Mouse (Mus musculus) heart, embryonic 14.5 days (tissue): ENCODE measurements around the gene Dpp8. TPM values are rescaled to one million over a fixed set of nuclear protein-coding genes. Genes with fewer than 3 reads are reported as not detected.
"Not testable (repeated sequence)": the region's sequence is repeated elsewhere in the genome, so short reads cannot be mapped to it uniquely, and the experiment has no call there.

Experiments used
- ATAC-seq: fragments of 200-750 bp; cut with Nextera tagmentation; 2 replicates; pipeline ENCODE4 v1.8.0; 2017; ENCODE audit warnings: low read depth, moderate TSS enrichment; ENCODE audit not compliant: insufficient number of reproducible peaks, insufficient read depth, low FRiP score
- H3K27ac ChIP-seq, 2 experiments: fragments of 200-500 bp in 1 of 2; fragments of 300-500 bp in 1 of 2; sonication (generic) in 1 of 2; replicated peaks in 1 of 2; 2 replicates each; pipeline ENCODE4 v1.5.1; 2012 to 2014; ENCODE audit warnings: low read depth in 2 of 2, low read length in 2 of 2, control low read depth in 1 of 2, mild to moderate bottlenecking in 1 of 2, mixed read lengths in 1 of 2; ENCODE audit not compliant: control insufficient read depth in 1 of 2, insufficient read depth in 1 of 2
- H3K27me3 ChIP-seq: fragments of 300-500 bp; sonication (generic); 2 replicates; pipeline ENCODE4 v1.6.1; 2014; ENCODE audit warnings: mild to moderate bottlenecking, low read length, control low read depth; ENCODE audit not compliant: control insufficient read depth, insufficient read depth
- H3K36me3 ChIP-seq: fragments of 300-500 bp; sonication (generic); 2 replicates; pipeline ENCODE4 v1.6.1; 2014; ENCODE audit warnings: mild to moderate bottlenecking, control low read depth, low read length, mixed read lengths; ENCODE audit not compliant: control insufficient read depth, insufficient read depth
- H3K4me1 ChIP-seq, 2 experiments: fragments of 200-500 bp in 1 of 2; fragments of 300-500 bp in 1 of 2; sonication (generic) in 1 of 2; 2 replicates each; pipeline ENCODE4 v1.6.1; 2012 to 2014; ENCODE audit warnings: low read length in 2 of 2, control low read depth in 1 of 2, mixed read lengths in 1 of 2; ENCODE audit not compliant: control insufficient read depth in 2 of 2, insufficient read depth in 2 of 2
- H3K4me2 ChIP-seq: fragments of 300-500 bp; sonication (generic); 2 replicates; pipeline ENCODE4 v1.6.1; 2014; ENCODE audit warnings: mild to moderate bottlenecking, low read length
- H3K4me3 ChIP-seq, 2 experiments: fragments of 200-500 bp in 1 of 2; fragments of 300-500 bp in 1 of 2; sonication (generic) in 1 of 2; 2 replicates each; pipeline ENCODE4 v1.5.1; 2012 to 2014; ENCODE audit warnings: low read length in 2 of 2, mild to moderate bottlenecking in 2 of 2, control low read depth in 1 of 2, low read depth in 1 of 2, moderate library complexity in 1 of 2; ENCODE audit not compliant: control insufficient read depth in 1 of 2, insufficient read depth in 1 of 2
- H3K9ac ChIP-seq: fragments of 300-500 bp; sonication (generic); 2 replicates; pipeline ENCODE4 v1.6.1; 2014; ENCODE audit warnings: mild to moderate bottlenecking, low read length
- H3K9me3 ChIP-seq: fragments of 300-500 bp; sonication (generic); 2 replicates; pipeline ENCODE4 v1.6.1; 2016; ENCODE audit warnings: low read length, control low read depth; ENCODE audit not compliant: control insufficient read depth
- WGBS: fragments of 180-500 bp; shearing (Covaris S2); extraction: QIAGEN DNeasy Blood & Tissue Kit; methylation state at CpG from one replicate; pipeline ENCODE4 v1.1.7; 2014; 5-methylcytosine and 5-hydroxymethylcytosine counted together
- polyA plus RNA-seq: library from polyadenylated mRNA; unstranded; fragments of >200 nt; fragmentation: Nextera tagmentation; extraction: Ambion mirVana; gene quantifications from 2 replicates; pipeline ENCODE4 v1.2.1, GENCODE M21; 2014

Gene Dpp8
- polyA plus RNA-seq = 26.4 and 27.9 TPM in 2 replicates

- Histone ChIP-seq H3K4me3 (peak within 1 kb of the TSS; percentile 86 to 99), H3K9me3 (no peaks in the 10 kb centered on the region), H3K4me2 (peak within 1 kb of the TSS; percentile 80), H3K36me3 (peaks cover 19% of the 10 kb centered on the region), H3K27ac (peak within 1 kb of the TSS; percentile 87 to 92), H3K27me3 (no peaks in the 10 kb centered on the region), H3K4me1 (peaks cover 3 to 15% of the 10 kb centered on the region in 2 experiments; a peak in 3 of 4 replicates), H3K9ac (peak within 1 kb of the TSS; percentile 92)
- under 1% methylated on average over 72 of the region's 85 CpGs for WGBS
- peak; percentile 90 for ATAC-seq
Measured at GRCm38 (mm10) chr9:65032269-65033108, at the start of gene Dpp8. Dpp8 (plus strand) TSS chr9:65032414.

- no peaks in the 10 kb centered on the region for H3K9me3 ChIP-seq
- H3K27me3 ChIP-seq = no peaks in the 10 kb centered on the region
- H3K4me1 ChIP-seq = peaks cover 9 to 29% of the 10 kb centered on the region in 2 experiments
- peak overlapping the region; percentile 82 for H3K27ac ChIP-seq
- no peak overlapping the region for H3K4me3 ChIP-seq
- H3K36me3 ChIP-seq = peaks cover 99% of the 10 kb centered on the region
- no peak overlapping the region for H3K4me2 ChIP-seq
- peak overlapping the region; percentile 41 for H3K9ac ChIP-seq
- WGBS = 10% methylated on average over 8 of the region's 8 CpGs
- ATAC-seq = peak; percentile 44; the same call in 1 of the 2 replicates
Measured at GRCm38 (mm10) chr9:64985037-64985794, 47.0 kb upstream of the Dpp8 start.

DNA sequence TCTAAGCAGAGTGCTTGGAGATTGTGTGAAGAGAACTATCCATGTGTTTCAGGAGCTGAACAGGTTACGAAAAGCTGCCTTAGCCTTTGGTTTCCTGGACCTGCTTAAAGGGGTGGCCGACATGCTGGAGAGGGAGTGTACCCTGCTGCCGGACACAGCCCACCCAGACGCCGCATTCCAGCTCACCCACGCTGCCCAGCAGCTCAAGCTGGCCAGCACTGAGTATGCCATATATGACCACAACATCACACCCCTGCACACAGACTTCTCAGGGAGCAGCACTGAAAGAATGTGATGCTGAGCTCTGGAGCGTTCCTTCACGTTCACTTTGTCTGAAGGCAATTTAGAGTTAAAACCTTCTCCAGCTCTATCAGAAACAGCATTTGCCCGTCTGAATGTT, 46.4 kb upstream of the Dpp8 start:
- peaks cover 99% of the 10 kb centered on the region for H3K36me3 ChIP-seq
- H3K9ac ChIP-seq = peak overlapping the region; percentile 41
- no peaks in the 10 kb centered on the region for H3K9me3 ChIP-seq
- peak overlapping the region; percentile 82 to 84 for H3K27ac ChIP-seq
- no peak overlapping the region for H3K4me2 ChIP-seq
- H3K4me1 ChIP-seq = peaks cover 9 to 34% of the 10 kb centered on the region in 2 experiments
- H3K27me3 ChIP-seq = no peaks in the 10 kb centered on the region
- ATAC-seq = 0 out of 2 replicates have a peak, but pooled peaks have one; percentile 13
- H3K4me3 ChIP-seq = no peak overlapping the region
- 31% methylated on average over 9 of the region's 9 CpGs for WGBS

DNA sequence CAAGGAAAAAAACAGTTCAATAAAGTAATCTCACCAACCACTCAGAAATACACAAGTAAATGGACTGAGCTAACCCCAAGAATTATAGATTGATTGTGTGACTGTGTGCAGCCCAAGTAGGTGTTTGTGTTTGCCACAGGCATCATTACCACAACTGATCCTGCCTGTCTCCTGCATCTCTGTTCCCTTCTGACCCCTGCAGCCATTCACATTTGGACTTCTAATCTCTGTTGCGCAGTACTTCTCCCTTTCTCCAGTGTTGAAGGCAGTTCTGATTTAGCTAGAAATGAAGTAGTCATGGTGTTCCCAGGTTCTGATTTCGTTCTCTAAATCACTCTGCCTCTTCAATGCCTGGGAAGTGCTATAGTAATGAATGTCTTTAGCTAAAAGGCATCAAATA, 44.6 kb upstream of the Dpp8 start:
- Histone ChIP-seq H3K4me1 (peaks cover 9 to 37% of the 10 kb centered on the region in 2 experiments), H3K36me3 (peaks cover 99% of the 10 kb centered on the region), H3K4me3 (no peak overlapping the region), H3K9ac (no peak overlapping the region), H3K9me3 (no peaks in the 10 kb centered on the region), H3K27ac (no peak overlapping the region), H3K4me2 (no peak overlapping the region), H3K27me3 (no peaks in the 10 kb centered on the region)
- WGBS = 87% methylated on average over 2 of the region's 2 CpGs
- ATAC-seq = no peak

- H3K36me3 ChIP-seq = peaks cover 97% of the 10 kb centered on the region
- H3K4me1 ChIP-seq = peaks cover 9 to 37% of the 10 kb centered on the region in 2 experiments
- no peak for ATAC-seq
- WGBS = 47% methylated on average over 6 of the region's 6 CpGs
- no peak overlapping the region for H3K27ac ChIP-seq
- no peak overlapping the region for H3K4me2 ChIP-seq
- H3K9ac ChIP-seq = no peak overlapping the region
- no peaks in the 10 kb centered on the region for H3K27me3 ChIP-seq
- no peak overlapping the region for H3K4me3 ChIP-seq
- H3K9me3 ChIP-seq = no peaks in the 10 kb centered on the region
Measured at GRCm38 (mm10) chr9:64988443-64988842, 43.8 kb upstream of the Dpp8 start.

- H3K36me3 ChIP-seq = peaks cover 82% of the 10 kb centered on the region
- peaks cover 6 to 30% of the 10 kb centered on the region in 2 experiments for H3K4me1 ChIP-seq
- no peaks in the 10 kb centered on the region for H3K9me3 ChIP-seq
- H3K4me2 ChIP-seq = no peak overlapping the region
- H3K9ac ChIP-seq = no peak overlapping the region
- no peak for ATAC-seq
- H3K4me3 ChIP-seq = no peak overlapping the region
- WGBS = 43% methylated on average over 7 of the region's 7 CpGs
- H3K27ac ChIP-seq = no peak overlapping the region
- H3K27me3 ChIP-seq = no peaks in the 10 kb centered on the region
Measured at GRCm38 (mm10) chr9:64990291-64990690, 41.9 kb upstream of the Dpp8 start.

DNA sequence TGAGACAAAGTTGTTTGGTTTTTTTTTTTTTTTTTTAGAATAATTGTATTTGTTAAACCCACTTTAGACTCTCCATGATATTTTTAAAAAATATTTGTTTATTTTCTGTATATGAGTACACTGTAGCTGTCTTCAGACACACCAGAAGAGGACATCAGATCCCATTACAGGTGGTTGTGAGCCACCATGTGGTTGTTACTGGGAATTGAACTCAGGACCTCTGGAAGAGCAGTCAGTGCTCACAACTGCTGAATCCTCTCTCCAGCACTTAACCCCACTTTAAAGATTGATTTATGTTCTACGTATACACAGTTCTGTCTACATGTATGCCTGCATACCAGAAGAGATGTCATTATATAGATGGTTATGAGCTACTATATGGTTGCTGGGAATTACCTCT, 36.8 kb upstream of the Dpp8 start:
- not testable (repeated sequence) for ATAC-seq, H3K27ac ChIP-seq, H3K27me3 ChIP-seq, H3K9ac ChIP-seq, H3K9me3 ChIP-seq, H3K4me3 ChIP-seq, H3K4me2 ChIP-seq, H3K4me1 ChIP-seq
- 86% methylated on average over 1 of the region's 1 CpGs for WGBS
- H3K36me3 ChIP-seq = peaks cover 69% of the 10 kb centered on the region
